Mouse (Mus musculus) kidney, adult 9 months (tissue): ENCODE data around the gene Myo18a.
A peak's percentile ranks its signal among the peaks of the same experiment; 100 is the strongest.

Experiments used
- DNase-seq: peaks from one replicate; pipeline ENCODE4 v3.0.0; 2022

Myo18a gene

GRCm38 (mm10) chr11:77840523-77841245, 77.6 kb downstream of the Myo18a start:
- no peak for DNase-seq

- DNase-seq = no peak
Observed at GRCm38 (mm10) chr11:77843068-77843905, 80.2 kb downstream of the Myo18a start.

DNA sequence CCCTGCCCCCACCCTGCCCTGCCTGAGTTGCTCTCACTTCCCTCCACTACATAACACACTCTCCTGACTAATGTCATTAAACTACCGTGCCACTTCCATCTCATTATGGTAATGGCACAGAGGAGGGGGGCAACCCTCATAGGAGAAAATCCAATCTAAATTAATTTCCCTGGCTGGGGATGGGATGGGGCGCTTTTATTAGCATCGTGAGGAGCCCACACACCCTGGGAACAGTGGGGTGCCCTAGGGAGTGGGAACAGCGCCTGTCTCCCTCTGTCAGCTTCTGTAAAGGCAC, 80.8 kb downstream of the Myo18a start:
- DNase-seq = no peak

- peak; percentile 77 for DNase-seq
Observed at GRCm38 (mm10) chr11:77847599-77848128, 84.6 kb downstream of the Myo18a start.

GRCm38 (mm10) chr11:77848131-77848530, 85.1 kb downstream of the Myo18a start:
- no peak for DNase-seq

- DNase-seq = no peak
Observed at GRCm38 (mm10) chr11:77849151-77849550, 86.1 kb downstream of the Myo18a start.

GRCm38 (mm10) chr11:77850401-77851244, 87.6 kb downstream of the Myo18a start:
- no peak for DNase-seq

- no peak for DNase-seq
Observed at GRCm38 (mm10) chr11:77851483-77852010, 88.5 kb downstream of the Myo18a start.

DNA sequence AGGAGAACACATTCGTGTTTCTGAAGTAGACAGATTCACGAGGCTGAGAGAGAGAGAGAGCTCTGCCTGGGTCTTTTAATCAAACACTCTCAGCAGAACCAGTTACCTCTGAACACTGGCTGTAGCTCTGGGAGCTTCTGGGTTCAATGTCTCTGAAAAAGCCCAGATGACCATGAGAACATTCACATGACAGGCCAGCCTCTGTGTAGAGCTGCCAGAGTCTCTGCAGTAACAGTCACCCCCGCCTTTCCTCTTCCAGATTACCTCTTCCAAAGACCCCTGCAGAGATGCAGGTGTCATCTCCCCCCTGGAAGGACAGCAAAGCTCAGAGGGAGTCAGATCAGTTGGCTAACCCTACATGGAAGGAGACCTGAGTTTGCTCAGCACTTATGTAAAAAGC, 89.1 kb downstream of the Myo18a start:
- no peak for DNase-seq

GRCm38 (mm10) chr11:77852941-77853668, 90.1 kb downstream of the Myo18a start:
- no peak for DNase-seq

DNA sequence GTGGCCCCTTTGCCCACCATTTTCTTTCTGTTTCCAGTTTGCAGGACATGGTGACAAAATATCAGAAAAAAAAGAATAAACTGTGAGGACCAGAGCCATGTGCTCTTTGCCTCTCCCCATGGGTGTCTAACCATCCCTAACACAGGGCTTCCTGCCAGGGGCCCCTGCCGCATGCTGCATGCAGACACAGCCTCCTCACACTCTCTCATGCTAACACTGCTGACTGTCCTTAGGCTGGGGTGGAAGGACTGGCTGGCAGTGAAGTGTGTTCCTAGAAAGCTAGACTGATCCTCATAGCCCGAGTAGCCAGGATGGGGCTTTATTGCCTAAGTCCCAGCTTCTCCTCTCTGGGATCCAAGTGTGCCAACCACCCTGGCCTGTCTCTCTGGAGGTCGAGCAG, 91.6 kb downstream of the Myo18a start:
- DNase-seq = no peak

- DNase-seq = no peak
Observed at GRCm38 (mm10) chr11:77855396-77855795, 92.3 kb downstream of the Myo18a start.

- DNase-seq = no peak
Observed at GRCm38 (mm10) chr11:77857089-77857488, 94.0 kb downstream of the Myo18a start.

- DNase-seq = no peak
Observed at GRCm38 (mm10) chr11:77858589-77858988, 95.5 kb downstream of the Myo18a start.

DNA sequence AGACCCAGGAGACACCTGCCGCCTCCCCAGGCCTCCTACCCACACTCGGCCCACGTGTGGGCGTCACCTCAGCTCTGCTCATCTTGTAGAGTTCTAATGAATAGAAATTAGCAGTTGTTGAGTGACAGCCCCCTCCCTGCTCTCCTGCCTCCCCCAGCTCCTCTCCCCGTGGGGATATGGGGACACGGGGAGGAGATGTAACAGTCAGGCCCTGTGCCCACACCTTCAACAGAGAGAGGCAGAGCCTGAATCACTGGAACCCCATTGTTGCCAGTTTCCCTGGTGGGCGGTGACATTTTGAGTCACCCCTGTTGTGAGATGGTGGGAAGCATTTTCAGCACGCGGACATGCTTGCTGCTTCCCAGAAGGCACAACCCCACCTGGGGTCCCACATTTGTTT, 97.9 kb downstream of the Myo18a start:
- DNase-seq = no peak

DNA sequence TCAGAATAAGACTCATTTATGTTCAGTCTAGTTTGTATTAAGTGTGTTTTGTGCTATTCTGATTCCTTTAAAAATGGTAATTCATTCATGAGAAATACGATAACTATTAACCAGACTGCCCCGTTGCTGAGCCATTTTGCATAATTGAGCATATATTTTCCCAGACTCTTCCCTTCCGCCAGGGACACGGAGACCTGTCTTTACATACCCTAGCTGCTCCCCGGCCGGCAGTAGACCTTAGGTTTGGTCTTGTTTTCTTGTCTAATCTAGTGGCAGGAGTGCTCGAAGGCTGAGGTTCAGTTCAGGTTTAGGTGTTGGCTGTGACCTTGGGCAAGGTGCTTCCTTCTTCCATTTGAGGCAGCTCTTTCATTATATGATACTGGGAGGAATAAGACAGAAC, 99.8 kb downstream of the Myo18a start:
- DNase-seq = peak; percentile 54

GRCm38 (mm10) chr11:77864771-77865170, 101.7 kb downstream of the Myo18a start:
- DNase-seq = no peak

DNA sequence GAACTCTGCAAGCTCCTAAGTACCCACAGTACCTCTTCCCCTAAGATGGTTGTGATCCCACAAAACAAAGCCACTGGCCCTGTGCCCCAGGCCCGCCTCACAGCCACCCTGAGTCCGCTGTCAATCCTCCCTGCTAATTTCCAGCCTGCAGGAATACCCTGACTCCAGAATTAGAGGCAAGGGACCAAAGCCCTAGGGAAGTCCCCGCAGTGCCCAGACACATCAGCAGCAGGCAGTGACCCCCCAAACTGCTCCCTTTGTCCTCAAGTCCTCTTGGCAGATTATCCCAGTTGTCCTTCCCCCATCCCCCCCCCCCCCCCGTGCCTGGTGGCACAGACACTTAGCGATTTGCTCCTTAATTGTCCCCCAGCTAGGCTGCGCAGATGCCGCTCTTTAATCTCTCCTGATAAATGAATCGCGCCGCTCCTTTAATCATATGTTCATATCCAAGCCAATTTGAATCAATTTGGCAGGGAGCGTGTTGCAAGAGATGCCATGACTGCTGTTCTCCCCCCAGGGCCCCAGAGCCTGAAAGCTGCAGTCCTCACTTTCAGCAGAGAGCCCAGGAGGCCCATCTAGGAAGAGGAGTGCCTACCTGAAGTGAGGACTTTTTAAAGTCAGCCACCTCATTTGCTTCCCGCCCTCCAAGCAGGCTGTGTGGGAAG, 104.5 kb downstream of the Myo18a start:
- DNase-seq = no peak

- DNase-seq = no peak
Observed at GRCm38 (mm10) chr11:77871436-77871835, 108.4 kb downstream of the Myo18a start.

- no peak for DNase-seq
Observed at GRCm38 (mm10) chr11:77872236-77872635, 109.2 kb downstream of the Myo18a start.

GRCm38 (mm10) chr11:77872685-77873084, 109.6 kb downstream of the Myo18a start:
- DNase-seq = no peak

- no peak for DNase-seq
Observed at GRCm38 (mm10) chr11:77873116-77873515, 110.1 kb downstream of the Myo18a start.
